Mouse (Mus musculus): ENCODE results near the gene Pik3r5. TPM values are rescaled to one million over a fixed set of nuclear protein-coding genes. Genes with fewer than 3 reads are reported as not detected.

Gene Pik3r5
- total RNA-seq, 2 experiments from 2014 or later = 0.95 to 2.5 TPM

DNA sequence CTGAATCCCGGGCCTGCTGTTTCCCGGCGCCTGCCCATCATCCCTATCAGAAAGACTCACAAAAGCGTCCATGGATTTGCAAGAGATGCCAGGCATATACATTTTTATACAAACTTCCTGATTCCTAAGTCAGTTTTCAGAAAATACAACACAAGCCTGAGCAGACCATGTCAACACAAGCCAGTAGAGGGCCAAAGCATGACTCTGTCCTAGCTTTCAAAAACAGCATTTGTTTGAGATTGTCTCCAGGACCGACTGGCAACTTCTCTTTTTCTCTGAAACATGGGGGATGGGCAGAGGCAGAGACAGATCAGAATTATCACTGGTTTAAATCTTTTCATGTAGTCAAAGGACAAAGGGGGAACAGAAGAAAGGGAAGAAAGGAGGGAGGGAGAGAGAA, 89.4 kb downstream of the Pik3r5 start:
- DNase-seq = no peak

DNA sequence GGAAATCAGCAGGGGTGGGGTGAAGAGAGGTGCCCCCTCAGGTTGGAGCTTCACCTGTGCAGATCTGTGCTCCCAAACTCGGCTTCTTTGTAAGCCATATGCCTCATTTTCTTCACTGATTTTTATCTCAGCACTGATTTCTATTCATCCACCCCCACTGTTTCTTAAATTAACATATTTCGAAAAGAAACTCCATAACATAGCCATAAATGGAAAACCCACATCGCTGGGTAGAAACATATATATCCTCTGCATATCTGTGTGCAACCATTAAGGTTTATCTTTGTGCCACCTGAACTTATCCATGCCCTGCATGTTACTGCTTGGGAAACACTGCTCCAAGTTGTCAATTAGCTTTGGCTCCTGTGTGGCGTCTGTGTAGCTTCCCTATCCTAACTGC, 94.5 kb downstream of the Pik3r5 start:
- no peak for DNase-seq

DNA sequence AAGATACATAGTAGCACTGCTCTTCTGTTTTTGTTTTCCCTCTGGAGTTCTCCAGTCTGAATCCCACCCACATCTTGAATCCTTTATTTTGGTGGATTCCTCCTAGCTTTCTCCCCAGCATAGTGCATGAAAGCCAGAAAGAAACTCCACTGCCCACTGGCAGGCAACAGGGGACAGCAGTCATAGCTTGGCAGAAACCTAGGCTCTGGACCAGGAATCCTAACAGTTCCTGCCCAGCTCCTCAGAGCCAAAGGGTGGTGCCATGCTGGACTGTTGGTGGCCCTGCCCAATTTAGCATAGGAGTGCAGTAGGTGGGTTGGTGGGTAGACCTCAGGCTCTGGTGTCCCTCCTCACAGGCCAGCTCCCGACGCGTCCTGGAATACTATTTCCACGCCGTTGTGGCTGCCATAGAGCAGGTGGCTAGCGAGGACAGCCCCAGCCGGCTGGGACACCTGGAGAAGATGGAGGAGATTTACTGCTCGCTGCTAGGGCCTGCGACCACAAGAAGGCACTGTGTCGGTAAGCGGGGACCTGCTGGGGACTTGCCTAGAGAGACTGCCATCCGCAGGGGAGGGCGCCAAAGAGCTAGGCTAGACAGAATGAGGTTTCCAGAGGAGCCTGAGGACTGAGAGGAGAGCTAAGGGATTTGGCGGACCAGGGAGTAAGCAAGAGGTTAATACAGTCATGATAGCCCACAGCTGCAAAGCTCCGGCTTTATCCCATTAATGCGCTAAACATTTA, 99.3 kb downstream of the Pik3r5 start:
- peak; percentile 25 to 49 for DNase-seq

DNA sequence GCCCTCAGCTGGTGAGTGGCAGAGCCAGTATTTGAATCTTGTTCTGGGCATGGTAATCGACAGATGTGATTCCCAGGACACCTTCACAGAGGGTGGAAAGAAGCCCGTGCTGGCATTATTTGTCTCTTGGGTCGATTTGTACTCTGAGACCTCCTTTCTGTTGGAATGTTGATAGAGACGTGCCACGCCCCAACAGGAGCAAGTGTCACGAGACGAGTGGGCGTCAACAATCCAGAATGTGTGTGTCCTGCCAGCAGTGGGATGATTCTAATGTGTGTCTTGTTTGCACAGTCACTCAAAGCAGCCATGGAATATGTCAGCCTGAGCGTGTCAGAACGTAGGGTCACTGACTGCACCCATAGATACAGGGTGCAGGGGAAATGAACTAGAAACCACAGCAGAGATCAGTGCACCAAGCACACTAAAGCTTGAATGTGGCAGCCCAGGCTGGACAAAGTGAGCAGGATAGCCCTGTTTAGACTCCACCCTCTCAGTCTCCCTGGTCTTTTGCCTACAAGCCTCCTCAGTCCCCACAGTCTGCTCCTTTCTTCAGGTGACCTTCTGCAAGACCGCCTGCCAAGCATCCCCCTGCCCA, 100.1 kb downstream of the Pik3r5 start:
- DNase-seq = no peak

DNA sequence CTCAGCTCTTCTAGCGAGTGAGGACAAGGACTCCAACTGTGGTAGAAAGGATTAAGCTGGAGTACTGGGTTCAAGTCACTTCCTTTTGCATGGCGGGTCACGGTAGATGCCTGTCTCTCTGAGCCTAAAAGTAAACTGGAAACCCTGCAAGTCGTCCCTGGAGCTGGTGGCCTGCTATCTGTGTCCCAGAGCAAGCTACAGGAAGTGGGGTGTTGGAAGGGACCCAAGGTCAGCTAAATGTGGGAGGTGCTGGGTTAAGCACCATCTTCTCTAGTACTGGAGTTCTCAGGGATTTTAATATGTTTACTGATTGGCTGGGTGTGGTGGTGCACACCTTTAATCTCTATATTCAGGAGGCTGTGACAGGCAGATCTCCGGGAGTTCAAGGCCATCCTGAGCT, 100.9 kb downstream of the Pik3r5 start:
- DNase-seq = peak; percentile 17 to 42

DNA sequence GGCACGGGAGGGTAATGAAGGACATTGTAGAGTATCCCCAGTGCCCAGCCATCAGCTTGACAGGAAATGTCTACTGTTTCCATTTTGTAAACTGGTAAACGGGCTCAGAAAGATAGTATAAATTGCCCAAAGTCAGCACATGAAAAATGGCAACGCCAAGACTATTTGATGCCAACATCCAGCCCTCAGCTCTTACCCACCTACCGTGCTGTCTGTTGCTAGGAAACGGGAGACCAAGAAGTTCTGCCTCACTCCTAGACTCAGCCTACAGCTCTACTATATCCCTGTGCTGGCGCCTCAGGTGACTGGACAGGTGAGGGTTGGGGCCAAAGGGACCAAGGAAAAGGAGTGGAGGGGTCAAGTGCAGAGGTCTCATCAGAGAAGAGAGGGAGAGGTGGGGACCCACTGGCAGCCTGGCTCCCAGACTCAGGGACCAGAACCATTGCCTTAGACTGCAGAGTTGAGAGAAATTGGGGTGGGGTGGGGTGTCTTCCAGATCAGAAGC, 102.1 kb downstream of the Pik3r5 start:
- DNase-seq = no peak

DNA sequence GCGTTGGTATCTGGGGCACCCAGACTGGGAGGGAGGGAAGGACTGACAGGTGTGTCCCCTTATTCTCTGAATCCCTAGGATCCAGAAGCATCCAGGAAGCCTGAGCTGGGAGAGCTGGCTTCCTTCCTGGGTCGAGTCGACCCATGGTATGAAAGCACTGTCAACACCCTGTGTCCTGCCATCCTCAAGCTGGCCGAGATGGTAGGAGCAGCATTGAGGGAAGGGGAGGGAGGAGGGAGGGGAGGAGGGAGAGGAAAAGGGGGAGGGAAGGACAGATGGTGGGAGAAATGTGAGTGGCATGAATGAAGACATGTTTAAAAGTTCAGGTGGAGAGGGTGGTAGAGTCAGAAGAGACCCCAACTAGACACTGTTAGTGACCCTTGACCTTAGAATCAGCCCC, 104.1 kb downstream of the Pik3r5 start:
- DNase-seq = no peak

DNA sequence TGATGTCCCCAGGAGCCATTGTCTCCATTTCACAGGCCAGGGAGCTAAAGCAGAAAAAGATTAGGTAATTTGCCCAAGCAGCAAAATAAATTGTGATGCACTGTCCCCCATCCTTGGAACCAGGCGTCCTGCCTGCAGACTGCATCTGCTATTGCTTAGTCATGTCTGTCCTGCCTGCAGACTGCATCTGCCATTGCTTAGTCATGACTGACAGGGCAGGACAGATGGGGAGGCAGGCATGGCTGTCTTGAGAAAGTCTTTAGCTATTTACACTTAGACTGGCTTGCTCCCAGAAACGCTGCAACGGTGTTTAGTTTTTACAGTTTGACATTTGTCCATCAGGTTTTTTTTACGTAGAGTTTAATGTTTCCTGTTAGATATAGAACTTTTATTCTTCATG, 104.5 kb downstream of the Pik3r5 start:
- DNase-seq = peak in 1 of 2 experiments; percentile 19

DNA sequence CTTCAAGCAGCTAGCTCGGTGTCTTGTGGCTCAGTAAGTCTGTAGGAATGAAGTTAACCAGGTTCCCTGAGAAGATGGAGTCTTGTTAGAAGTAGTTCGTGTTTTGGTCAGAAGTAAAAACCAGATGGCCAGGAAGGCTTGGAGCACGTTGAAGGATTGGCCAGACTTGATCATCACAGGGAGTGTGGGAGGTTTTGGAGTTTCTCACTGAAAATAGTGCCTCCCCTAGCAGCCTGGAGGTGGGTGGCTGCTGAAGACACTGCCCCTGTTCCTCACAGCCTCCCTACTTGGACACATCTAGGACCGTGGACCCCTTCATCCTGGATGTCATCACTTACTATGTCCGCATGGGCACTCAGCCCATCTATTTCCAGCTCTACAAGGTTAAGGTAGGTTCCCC, 107.7 kb downstream of the Pik3r5 start:
- DNase-seq = no peak

DNA sequence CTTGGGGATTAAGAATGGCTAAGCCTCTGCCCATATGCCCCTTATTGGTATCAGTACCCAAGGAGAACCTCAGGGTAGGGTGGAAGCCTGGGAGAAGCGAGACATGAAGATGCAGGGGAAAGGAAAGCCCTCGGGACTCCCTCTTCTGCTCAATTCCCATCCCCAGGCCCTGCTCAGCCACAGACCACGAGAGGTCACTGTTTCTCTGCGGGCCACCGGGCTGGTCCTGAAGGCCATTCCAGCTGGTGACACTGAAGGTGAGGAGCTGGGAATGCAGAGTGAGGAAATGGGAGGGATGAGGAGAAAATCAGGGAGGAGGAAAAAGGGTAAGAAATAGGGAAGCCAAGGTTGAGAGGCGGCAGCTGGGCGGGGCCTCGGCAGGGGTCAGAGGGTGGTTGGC, 112.6 kb downstream of the Pik3r5 start:
- peak; percentile 27 to 47 for DNase-seq

DNA sequence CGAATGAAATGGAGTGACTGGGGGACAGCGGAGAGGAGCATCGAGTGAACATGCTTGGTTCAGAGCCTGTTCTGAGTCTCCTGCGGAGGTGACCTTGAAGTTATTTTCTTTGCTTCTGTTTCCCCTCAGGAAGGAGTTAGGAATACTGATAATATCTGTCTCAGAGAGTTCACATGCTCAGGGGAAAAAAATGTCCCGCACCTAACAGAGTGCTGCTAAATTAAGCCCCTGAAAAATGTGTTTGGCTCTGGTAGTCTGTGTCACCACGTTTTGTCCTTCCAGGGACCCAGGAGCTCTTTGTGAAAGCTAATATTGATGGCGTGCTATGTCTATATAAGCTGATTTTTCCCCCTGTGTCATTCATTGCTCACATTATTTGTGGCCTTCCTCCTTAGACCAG, 113.3 kb downstream of the Pik3r5 start:
- no peak for DNase-seq

DNA sequence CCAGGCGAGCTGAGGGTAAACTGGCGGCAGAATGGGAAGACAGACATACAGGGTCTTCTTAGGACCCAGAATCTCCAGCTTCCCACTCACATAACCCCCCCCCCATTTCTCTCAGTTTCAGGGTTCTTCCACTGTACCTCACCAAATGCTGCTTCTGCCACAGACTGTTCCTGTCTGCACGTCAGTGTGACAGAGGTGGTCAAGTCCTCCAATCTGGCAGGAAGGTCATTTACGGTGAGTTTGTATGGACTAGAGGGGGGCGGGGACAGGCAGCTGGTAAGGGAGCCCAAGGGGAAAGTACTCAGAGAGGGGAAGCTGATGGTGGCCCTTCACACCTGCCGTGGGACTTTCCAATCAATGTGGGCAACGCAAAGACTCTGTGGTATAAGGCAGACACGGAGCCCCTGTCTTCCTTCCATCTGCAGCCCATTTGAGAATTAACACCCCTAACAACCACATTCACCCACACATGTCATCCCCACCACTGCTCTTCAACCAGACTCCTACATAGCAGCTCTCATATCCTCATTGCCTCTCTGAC, 113.8 kb downstream of the Pik3r5 start:
- DNase-seq = no peak

Other genes starting within 250 kb of the Pik3r5 start
- gene Ntn1, start 31.3 kb upstream of the Pik3r5 start, total RNA-seq (2021) = 10 to 100 TPM; 10.3 TPM
- 1 to 10 TPM; 2.3 to 3.7 TPM for gene Pik3r6, start 70.9 kb downstream of the Pik3r5 start, total RNA-seq (2021)
- gene Mfsd6l, start 124.1 kb downstream of the Pik3r5 start, total RNA-seq (2021) = not detected
- gene Ccdc42, start 154.9 kb downstream of the Pik3r5 start, total RNA-seq (2021) = not detected

Data from adrenal gland, postnatal 36 days (tissue).